Mouse (Mus musculus): ENCODE results near the gene Dnal1.

DNA sequence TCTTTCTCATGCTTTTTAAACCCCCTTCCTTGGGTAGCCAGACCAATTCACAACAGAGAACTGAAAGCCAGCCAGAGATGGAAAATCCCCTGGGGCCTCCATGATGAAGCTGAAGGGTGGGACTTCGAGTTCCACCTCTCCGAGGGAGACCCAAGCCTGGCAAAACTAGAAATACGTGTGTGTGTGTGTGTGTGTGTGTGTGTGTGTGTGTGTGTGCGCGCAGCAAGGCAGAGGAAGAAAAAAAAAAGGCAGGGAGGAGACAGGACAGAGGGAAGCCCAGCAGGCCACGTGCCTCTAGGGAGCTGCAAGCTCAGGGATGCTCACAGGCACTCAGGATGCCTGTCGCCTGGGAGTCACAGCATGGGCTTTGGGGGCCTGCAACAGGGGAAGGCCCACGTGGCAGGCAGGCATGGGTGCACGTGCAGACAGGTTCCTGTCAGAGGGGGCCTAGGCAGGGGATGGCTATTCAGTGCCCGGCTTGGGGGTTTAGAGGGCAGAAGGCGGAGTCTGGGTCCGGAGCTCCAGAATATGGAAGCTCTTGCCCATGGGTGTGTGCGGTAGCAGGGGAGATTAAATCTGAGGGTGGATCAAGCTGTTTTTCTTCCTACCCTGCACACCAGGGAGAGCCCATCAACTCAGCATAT, 62.1 kb downstream of the Dnal1 start:
- TF ChIP-seq POLR2A (IDR thresholded peaks at IDR 0.05; ENCODE audit: low read depth, low read length) (no peak), CTCF (conservative IDR thresholded peaks at IDR 0.05; ENCODE audit: insufficient read depth, insufficient read length, low read depth, low read length) (no peak)
